Mouse (Mus musculus): ENCODE data around the gene Pik3r5.

Pik3r5 gene

GRCm38 (mm10) chr11:68451282-68451735 lies 19.4 kb downstream of the Pik3r5 start:
- no peak for DNase-seq

- DNase-seq: no peak
These were observed 20.0 kb downstream of the Pik3r5 start for GRCm38 (mm10) chr11:68451747-68452405.

- DNase-seq: no peak
These were observed 20.8 kb downstream of the Pik3r5 start for GRCm38 (mm10) chr11:68452740-68453139.

DNA sequence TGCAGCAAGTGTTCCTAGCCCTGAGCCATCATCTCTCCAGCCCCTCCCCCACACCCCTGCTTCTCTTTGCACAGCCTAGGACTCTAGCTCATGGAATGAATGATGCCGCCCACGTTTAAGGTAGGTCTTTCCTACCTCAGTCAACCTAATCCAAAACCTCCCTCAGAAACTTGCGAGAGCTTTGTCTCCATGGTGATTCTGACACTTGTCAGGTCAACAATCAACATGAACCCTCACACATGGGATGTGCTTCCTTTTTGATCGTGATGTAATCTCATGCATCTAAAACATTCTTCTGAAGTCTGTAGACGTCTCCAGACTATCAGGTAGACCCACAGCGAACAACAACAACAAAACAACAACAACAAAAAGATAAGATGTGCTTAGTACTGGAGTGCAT lies 21.4 kb downstream of the Pik3r5 start:
- no peak for DNase-seq

DNA sequence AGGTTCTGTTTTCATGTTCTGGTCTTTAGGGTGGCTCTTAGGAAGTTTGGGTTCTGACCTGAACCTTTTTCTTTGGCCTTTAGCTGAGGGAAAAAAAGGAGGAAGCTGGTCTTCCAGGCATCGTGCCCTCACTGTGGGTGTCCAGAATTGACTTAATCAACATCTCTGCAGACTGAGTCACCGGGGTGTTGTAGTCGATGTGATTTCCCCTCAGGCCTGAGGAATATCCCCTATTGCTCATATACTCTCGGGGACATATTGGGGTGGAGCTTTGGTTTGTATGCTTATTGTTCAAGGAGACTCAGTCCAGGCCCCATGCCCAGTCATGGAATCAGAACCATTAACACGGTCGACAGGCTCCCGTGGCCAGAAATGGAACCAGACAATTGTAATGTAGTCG lies 26.2 kb downstream of the Pik3r5 start:
- no peak for DNase-seq

GRCm38 (mm10) chr11:68459021-68459420 lies 27.1 kb downstream of the Pik3r5 start:
- no peak for DNase-seq

DNA sequence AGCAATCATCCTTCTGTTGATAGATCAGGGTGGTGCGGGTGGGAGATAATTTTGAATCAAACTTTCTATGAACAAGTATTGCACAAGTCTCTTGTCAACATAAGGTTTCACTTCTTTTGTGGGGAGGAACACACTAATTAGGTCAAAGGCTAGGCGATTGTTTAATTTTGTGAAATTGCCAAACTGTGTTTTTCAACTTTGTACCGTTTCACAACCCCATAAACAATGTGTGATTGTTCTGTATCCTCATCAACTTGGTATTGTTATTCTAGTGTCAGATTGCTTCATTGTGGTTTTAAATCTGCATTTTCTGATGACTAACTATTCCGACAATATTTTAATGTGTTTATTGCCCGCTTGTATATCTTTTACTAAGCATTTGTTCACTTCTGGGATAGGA lies 27.6 kb downstream of the Pik3r5 start:
- DNase-seq: no peak

DNA sequence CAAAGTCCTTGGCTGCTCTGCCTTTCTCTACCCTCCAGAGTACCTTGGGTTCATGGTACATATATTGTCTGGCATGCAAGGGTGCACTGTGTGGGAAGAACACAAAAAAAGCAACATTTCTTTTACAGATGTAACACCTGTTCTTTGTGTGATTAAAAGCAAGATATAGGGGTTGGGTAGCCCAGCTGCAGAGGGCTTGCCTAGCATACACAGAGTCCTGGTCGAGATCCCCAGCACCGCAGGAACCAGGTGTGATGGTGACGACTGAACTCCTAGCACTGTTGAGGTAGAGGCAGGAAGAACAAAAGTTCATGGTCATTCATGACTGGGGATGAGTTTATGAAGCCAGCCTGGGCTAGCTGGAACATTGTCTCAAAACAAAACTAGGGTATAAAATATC lies 30.8 kb downstream of the Pik3r5 start:
- no peak for DNase-seq

DNA sequence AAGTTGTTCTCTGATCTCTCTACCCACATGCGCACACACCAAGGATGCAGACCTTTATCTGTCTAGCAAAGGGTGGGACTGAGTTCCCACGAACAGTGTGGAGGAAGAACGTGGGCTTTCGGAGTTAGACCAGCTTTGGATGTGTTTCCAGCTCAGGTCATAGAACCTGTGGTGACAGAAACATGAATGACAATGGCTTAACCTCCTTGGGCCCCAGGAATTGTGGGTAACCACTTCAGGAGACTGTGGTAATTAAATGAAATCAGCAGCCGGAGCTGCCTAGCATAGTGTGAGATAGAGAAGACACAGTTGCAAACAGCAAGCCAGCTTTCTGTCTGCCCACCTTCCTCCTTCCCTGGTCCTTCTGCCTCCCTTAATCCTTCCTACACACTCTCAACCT lies 32.3 kb downstream of the Pik3r5 start:
- DNase-seq: no peak

DNA sequence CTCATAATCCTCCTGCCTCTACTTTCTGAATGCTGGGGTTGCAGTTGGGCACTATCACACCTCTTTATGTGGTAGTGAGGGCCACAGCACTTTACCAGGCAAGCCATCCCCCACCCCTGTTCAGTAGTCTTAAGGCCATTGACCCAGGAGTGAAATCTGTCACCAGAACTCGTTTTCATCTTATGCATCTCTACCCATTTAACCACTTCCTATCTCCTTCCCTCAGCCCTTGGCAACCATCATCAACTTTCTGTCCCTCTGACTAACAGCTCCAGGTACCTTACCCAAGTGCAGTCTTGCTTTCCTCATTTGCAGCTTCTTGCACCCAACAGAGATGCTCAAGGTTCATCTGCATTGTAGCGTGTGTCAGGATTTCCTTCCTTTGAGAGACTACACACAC lies 33.2 kb downstream of the Pik3r5 start:
- no peak for DNase-seq

DNA sequence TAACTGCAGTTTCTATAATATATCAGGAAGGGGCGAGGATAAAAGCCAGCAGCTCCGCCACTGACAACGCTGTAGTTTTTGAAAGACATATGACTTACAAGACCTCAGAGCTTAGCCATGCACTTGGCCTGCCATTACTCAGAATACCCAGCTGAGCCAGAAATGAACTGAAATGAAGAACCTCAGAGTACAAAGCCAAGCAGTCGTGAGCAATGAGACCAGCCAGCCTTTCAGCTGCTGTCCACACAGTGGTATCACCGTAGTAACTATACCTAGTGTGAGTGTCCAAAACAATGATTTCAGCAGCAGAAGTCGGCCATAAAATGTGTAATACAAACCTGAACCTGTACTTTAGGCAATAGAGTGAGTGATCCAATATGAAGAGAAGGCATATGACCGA lies 35.5 kb downstream of the Pik3r5 start:
- DNase-seq: no peak

DNA sequence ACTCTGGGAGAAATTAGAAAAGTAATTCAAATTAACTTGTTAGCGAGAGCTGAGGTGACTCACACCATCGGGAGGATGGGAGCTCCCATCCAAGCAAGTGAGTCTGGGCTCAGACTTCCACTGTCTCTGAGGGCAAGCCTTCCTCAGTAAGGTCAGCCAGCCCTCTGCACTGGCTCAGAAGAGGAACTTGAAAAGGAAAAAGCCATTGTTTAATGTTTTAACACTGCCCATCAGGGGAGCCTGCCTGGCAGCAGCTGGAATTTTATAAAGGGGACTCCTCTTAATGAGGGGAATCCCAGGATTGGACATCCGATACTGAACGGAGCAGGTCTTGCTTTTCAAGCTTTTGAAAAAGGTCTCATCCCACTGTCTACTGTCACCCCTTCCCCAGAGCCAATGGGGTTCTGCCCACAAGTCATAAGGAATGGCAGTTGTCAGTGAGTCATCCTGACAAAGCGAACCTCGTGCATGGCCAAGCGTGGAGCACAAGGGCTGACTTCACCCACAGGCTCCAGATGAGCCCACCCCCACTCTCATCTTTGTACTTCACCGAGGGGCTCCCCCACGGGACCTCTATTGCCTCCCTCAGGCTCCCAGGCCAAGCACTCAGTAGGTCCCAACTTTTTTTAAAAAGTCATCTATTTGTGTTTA lies 36.2 kb downstream of the Pik3r5 start:
- no peak for DNase-seq

GRCm38 (mm10) chr11:68468886-68469285 lies 37.0 kb downstream of the Pik3r5 start:
- DNase-seq: no peak

GRCm38 (mm10) chr11:68472162-68472849 lies 40.4 kb downstream of the Pik3r5 start:
- DNase-seq: no peak

DNA sequence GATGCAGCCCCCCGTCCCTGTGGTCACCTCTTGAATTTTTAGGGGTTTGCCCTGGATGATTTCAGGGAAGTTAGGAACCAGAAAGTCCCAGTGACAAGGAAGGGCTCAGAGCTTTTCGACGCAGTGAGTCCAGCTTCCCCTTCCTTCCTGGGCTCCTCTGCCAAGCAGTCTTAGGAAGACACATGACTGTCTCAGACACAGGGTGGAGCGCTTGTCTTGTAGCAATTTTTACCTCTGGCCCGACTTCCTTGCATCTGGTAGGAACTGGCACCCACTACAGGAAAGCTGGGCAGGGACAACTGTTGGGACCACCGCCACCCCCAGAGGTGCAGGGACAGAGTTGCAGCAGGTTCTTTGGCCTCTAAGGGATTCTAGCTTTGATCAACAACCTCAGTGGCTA lies 42.7 kb downstream of the Pik3r5 start:
- no peak for DNase-seq

DNA sequence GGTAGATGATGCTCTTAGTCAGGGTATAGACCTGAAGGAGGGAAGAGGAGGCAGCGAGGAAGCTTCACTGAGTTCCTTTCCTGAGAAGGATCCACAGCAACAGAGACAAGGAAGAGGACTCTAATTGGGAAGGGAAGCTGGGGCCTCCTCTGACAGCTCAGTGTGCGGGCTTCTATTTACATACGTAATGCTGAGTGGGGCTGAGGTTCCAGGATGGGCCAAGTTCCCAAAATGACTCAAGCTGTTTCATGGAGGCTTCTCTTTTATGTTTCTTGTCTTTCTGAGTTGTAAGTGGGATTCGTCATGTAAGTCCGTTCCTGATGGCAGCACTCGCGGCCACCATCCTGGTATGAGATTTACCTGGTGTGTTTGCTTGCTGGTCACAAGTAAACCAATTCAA lies 43.8 kb downstream of the Pik3r5 start:
- DNase-seq: no peak

DNA sequence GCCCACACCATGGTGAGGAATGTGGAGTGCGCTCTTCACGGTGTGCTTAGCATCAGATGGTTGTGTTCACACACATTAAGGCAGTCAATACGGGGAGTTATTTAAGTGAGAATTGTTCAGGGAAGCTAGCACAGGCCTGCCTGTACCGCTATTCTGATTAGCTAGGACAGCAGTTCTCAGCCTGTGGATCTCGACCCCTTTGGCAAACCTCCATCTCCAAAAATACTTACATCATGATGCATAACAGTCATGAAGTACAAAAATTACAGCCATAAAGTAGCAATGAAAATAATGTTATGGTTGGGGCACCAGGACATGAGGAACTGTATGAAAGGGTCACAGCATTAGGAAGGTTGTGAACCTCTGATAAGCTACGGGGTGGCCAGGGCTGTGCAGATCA lies 45.7 kb downstream of the Pik3r5 start:
- DNase-seq: no peak

GRCm38 (mm10) chr11:68478574-68478981 lies 46.7 kb downstream of the Pik3r5 start:
- DNase-seq: no peak

DNA sequence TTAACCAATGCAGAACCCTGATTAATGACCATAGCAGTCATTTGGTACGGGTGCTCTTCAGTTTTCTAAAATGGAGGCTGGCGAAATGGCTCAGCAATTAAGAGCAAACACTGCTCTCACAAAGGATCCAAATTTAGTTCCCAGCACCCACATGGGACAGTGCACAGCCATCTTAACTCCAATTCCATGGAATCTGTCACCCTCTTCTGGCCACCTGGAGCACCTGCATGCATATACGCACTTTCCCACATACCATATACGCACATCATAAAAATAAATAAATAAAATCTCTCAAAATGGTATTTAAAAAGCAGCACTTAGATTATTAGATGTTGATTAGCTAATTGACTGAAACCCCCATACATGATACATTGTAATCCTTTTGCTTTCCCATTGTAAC lies 48.7 kb downstream of the Pik3r5 start:
- DNase-seq: no peak

- DNase-seq: no peak
These were observed 50.1 kb downstream of the Pik3r5 start for GRCm38 (mm10) chr11:68482001-68482400.

DNA sequence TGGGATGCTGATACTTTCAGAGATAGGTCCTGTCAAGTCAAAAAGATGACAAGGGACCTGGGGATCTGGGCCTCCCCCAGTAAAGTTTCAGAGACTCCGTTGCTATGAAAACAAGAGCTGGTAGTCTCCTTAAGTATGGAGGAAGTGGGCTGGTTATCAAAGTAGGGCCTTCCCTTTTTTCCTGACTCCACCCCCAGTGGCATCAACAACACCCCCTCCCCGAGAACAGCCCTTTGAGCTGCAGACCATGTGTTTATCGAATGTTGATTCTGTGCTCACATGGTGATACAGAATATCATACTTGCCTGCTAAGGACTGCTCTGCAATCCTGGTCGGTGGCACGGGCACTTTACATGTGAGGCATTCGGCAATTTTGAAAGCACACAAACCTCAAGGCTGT lies 51.3 kb downstream of the Pik3r5 start:
- no peak for DNase-seq

GRCm38 (mm10) chr11:68484431-68484830 lies 52.5 kb downstream of the Pik3r5 start:
- DNase-seq: peak; percentile 38 to 59

DNA sequence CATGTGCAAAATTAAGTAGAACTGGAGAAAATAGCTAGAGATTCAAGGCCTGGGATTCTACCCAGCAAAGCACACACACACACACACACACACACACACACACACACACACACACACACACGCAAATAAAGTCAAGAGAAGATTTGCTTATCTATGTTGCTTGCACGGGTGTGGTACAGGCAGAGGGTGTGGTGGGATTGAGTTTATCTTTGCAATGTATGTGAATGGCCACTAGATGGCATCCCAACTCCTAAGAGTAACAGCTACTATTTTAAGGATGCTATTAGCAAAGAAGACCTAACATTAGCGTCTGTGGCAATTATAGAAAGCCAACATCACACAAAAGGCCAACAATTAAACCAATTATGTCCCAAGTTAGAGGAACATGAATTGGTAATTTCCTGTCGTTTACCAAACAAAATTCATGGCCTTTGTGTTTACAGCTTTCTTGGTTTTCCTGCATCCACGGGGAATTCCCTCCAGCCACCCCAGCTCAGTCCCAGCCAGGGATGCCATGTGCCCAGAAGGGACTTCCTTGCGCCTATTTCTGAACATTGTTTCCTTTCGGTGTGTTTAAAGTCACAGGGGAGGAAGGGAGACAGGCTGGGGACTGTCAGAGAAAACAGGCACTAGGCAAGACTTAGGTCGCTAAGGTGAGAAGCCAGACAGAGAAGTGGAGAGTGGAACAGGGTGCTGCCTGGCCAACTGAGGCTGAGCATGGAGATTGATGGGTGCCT lies 53.5 kb downstream of the Pik3r5 start:
- peak; percentile 58 to 74 for DNase-seq

Measured in cerebellum, postnatal 10 days (tissue).